Mouse (Mus musculus): Measurements from ENCODE around the gene Btbd35f25.
"Not testable (repeated sequence)": the region's sequence is repeated elsewhere in the genome, so short reads cannot be mapped to it uniquely, and the experiment has no call there.

Btbd35f25 gene

GRCm38 (mm10) chrX:31717056-31717455, at the start of gene Btbd35f25:
Gene Btbd35f25, minus strand, starts transcription at chrX:31717156.
- DNase-seq (ENCODE audit: extremely low read depth, insufficient read length, low spot score) = not testable (repeated sequence)

GRCm38 (mm10) chrX:31766255-31766654, 49.3 kb upstream of the Btbd35f25 start:
- no peak for DNase-seq (ENCODE audit: extremely low read depth, insufficient read length, low spot score)

- no peak for DNase-seq (ENCODE audit: extremely low read depth, insufficient read length, low spot score)
These were observed 47.0 kb upstream of the Btbd35f25 start for GRCm38 (mm10) chrX:31764001-31764400.

- DNase-seq (ENCODE audit: extremely low read depth, insufficient read length, low spot score) = no peak
These were observed 28.1 kb upstream of the Btbd35f25 start for GRCm38 (mm10) chrX:31745079-31745478.

- DNase-seq (ENCODE audit: extremely low read depth, insufficient read length, low spot score) = no peak
These were observed 20.0 kb upstream of the Btbd35f25 start for GRCm38 (mm10) chrX:31736958-31737357.

Data from 3134 (cell line).